Mouse (Mus musculus): ENCODE measurements around the gene Cnp.

- TF ChIP-seq CTCF (IDR thresholded peaks at IDR 0.05; ENCODE audit: low read depth, low read length) = no peak
- TF ChIP-seq GATA1 (IDR thresholded peaks at IDR 0.05; ENCODE audit: borderline replicate concordance, low read length) = no peak
- no peak for TF ChIP-seq POLR2AphosphoS5 (IDR thresholded peaks at IDR 0.05; ENCODE audit: insufficient replicate concordance, low read depth, low read length)
- TF ChIP-seq GATA2 (IDR thresholded peaks at IDR 0.05; ENCODE audit: borderline replicate concordance, low read depth, low read length) = no peak
- no peak for TF ChIP-seq TAL1 (conservative IDR thresholded peaks at IDR 0.05; ENCODE audit: low read depth, low read length)
Measured at GRCm38 (mm10) chr11:100574708-100575483, at the start of gene Cnp.
